Mouse (Mus musculus): ENCODE measurements around the gene Ccl11. TPM values are rescaled to one million over a fixed set of nuclear protein-coding genes. Genes with fewer than 3 reads are reported as not detected.

Gene Ccl11
- polyA plus RNA-seq, 1 experiment from 2014 or later = 85.0 TPM

- Histone ChIP-seq H3K4me2 (ENCODE audit: low read depth, low read length) (no peak overlapping the region), H3K9me3 (ENCODE audit: control insufficient read depth, low read length) (no peaks in the 10 kb centered on the region), H3K27me3 (ENCODE audit: control insufficient read depth, insufficient read depth, low read depth, low read length) (no peaks in the 10 kb centered on the region), H3K36me3 (ENCODE audit: control insufficient read depth, insufficient read depth, low read length) (no peaks in the 10 kb centered on the region), H3K9ac (ENCODE audit: low read length) (no peak overlapping the region), H3K27ac (ENCODE audit: low read length) (no peak overlapping the region), H3K4me3 (ENCODE audit: low read length) (no peak overlapping the region), H3K4me1 (replicated peaks; ENCODE audit: control insufficient read depth, insufficient read depth, low read length) (no peaks in the 10 kb centered on the region)
- 65% methylated on average over 1 of the region's 1 CpGs for WGBS
- no peak for ATAC-seq (ENCODE audit: low read depth)
Measured at GRCm38 (mm10) chr11:82072374-82072773, 14.8 kb downstream of the Ccl11 start.

DNA sequence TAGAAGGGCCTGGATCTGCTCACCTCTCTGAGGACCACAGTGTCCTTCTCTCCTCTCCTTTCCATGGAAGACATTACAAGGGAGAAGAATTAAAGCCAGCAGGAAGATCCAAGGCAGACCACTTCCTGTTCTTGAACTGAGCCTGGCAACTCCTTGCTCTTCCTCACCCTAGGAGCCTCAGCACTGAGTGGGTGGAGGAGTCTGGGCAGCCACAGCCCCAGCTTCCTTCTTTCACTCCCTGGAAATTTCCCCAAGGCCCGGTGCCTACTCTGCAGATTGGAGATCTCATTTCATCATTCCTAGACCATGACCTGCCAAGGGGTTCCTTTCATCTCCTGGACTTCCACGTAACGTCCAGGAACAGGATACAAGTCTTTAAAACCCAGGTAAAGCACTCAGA, 15.4 kb downstream of the Ccl11 start:
- Histone ChIP-seq H3K9ac (ENCODE audit: low read length) (no peak overlapping the region), H3K27ac (ENCODE audit: low read length) (no peak overlapping the region), H3K27me3 (ENCODE audit: control insufficient read depth, insufficient read depth, low read depth, low read length) (no peaks in the 10 kb centered on the region), H3K36me3 (ENCODE audit: control insufficient read depth, insufficient read depth, low read length) (no peaks in the 10 kb centered on the region), H3K4me2 (ENCODE audit: low read depth, low read length) (no peak overlapping the region), H3K4me3 (ENCODE audit: low read length) (no peak overlapping the region), H3K4me1 (replicated peaks; ENCODE audit: control insufficient read depth, insufficient read depth, low read length) (no peaks in the 10 kb centered on the region), H3K9me3 (ENCODE audit: control insufficient read depth, low read length) (no peaks in the 10 kb centered on the region)
- ATAC-seq (ENCODE audit: low read depth) = no peak
- WGBS = 76% methylated on average over 3 of the region's 3 CpGs

- no peaks in the 10 kb centered on the region for H3K4me1 ChIP-seq (replicated peaks; ENCODE audit: control insufficient read depth, insufficient read depth, low read length)
- H3K27me3 ChIP-seq (ENCODE audit: control insufficient read depth, insufficient read depth, low read depth, low read length) = no peaks in the 10 kb centered on the region
- no peaks in the 10 kb centered on the region for H3K9me3 ChIP-seq (ENCODE audit: control insufficient read depth, low read length)
- no peak overlapping the region for H3K27ac ChIP-seq (ENCODE audit: low read length)
- no peaks in the 10 kb centered on the region for H3K36me3 ChIP-seq (ENCODE audit: control insufficient read depth, insufficient read depth, low read length)
- no peak overlapping the region for H3K4me2 ChIP-seq (ENCODE audit: low read depth, low read length)
- WGBS = 66% methylated on average over 3 of the region's 3 CpGs
- no peak for ATAC-seq (ENCODE audit: low read depth)
- no peak overlapping the region for H3K4me3 ChIP-seq (ENCODE audit: low read length)
- no peak overlapping the region for H3K9ac ChIP-seq (ENCODE audit: low read length)
Measured at GRCm38 (mm10) chr11:82073686-82074085, 16.1 kb downstream of the Ccl11 start.

DNA sequence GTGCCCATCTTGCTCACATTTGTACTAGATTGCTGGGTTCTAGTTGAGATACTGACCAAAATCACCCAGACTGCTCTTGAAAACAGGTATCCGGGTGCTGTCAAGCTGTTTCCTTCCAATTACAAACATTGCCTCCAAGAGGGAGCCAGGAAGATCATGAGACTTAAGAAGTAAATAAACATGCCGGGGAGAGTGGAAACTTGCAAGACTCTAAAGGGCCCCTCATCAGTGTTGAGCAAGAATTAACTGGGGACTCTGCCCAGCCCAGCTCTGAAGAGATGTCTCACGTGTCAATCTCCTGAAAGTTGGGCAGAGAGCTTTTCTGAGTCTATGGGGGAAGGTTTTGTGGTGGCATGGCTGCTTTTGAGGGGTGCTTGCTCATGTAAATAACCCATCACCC, 19.4 kb downstream of the Ccl11 start:
- no peak overlapping the region for H3K4me3 ChIP-seq (ENCODE audit: low read length)
- no peaks in the 10 kb centered on the region for H3K36me3 ChIP-seq (ENCODE audit: control insufficient read depth, insufficient read depth, low read length)
- H3K4me2 ChIP-seq (ENCODE audit: low read depth, low read length) = no peak overlapping the region
- no peak for ATAC-seq (ENCODE audit: low read depth)
- H3K9ac ChIP-seq (ENCODE audit: low read length) = no peak overlapping the region
- no peaks in the 10 kb centered on the region for H3K27me3 ChIP-seq (ENCODE audit: control insufficient read depth, insufficient read depth, low read depth, low read length)
- WGBS = 28% methylated on average over 3 of the region's 3 CpGs
- no peaks in the 10 kb centered on the region for H3K4me1 ChIP-seq (replicated peaks; ENCODE audit: control insufficient read depth, insufficient read depth, low read length)
- H3K9me3 ChIP-seq (ENCODE audit: control insufficient read depth, low read length) = 0 out of 2 replicates have a peak, but pooled peaks cover 2% of the 10 kb centered on the region
- H3K27ac ChIP-seq (ENCODE audit: low read length) = no peak overlapping the region

DNA sequence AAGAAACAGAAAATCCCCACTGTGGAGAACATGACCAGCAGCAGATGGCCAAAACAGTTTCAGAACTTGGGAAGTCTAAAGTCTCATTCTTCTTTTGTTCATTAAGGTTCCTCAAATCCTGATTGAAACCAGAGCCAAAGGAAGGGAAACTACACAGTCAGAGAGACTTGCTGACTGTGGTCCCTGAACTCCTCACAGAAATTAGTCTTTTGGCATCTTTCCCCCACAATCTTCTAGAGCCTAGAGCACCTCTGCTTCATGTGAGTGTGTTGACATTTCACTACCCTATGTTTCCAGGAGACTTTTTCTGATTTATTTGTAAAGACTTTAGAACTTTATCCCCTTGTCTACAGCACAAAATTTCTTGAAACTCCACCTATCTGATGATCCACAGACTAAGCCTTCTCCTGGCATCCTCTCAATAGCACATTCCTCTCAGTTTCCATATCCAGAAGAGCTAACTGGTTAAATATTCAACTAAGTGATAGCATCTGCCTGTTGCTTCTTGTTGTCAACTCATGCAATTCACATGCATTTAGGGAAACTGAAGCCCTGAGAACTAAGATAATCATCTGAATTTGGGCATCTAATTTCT, 20.6 kb downstream of the Ccl11 start:
- no peak for ATAC-seq (ENCODE audit: low read depth)

GRCm38 (mm10) chr11:82080865-82081264, 23.2 kb downstream of the Ccl11 start:
- ATAC-seq (ENCODE audit: low read depth) = no peak

More for the DNA sequence above, 20.6 kb downstream of the Ccl11 start:
- no peak overlapping the region for H3K4me3 ChIP-seq (ENCODE audit: low read length)
- no peak overlapping the region for H3K9ac ChIP-seq (ENCODE audit: low read length)
- no peaks in the 10 kb centered on the region for H3K27me3 ChIP-seq (ENCODE audit: control insufficient read depth, insufficient read depth, low read depth, low read length)
- no peak overlapping the region for H3K4me2 ChIP-seq (ENCODE audit: low read depth, low read length)
- H3K27ac ChIP-seq (ENCODE audit: low read length) = no peak overlapping the region
- 0 out of 2 replicates have a peak, but pooled peaks cover 2% of the 10 kb centered on the region for H3K9me3 ChIP-seq (ENCODE audit: control insufficient read depth, low read length)
- H3K4me1 ChIP-seq (replicated peaks; ENCODE audit: control insufficient read depth, insufficient read depth, low read length) = no peaks in the 10 kb centered on the region
- no peaks in the 10 kb centered on the region for H3K36me3 ChIP-seq (ENCODE audit: control insufficient read depth, insufficient read depth, low read length)

GRCm38 (mm10) chr11:82084360-82084759, 26.7 kb downstream of the Ccl11 start:
- Histone ChIP-seq H3K4me1 (replicated peaks; ENCODE audit: control insufficient read depth, insufficient read depth, low read length) (no peaks in the 10 kb centered on the region), H3K9ac (ENCODE audit: low read length) (no peak overlapping the region), H3K4me2 (ENCODE audit: low read depth, low read length) (no peak overlapping the region), H3K36me3 (ENCODE audit: control insufficient read depth, insufficient read depth, low read length) (no peaks in the 10 kb centered on the region), H3K27ac (ENCODE audit: low read length) (no peak overlapping the region), H3K4me3 (ENCODE audit: low read length) (no peak overlapping the region), H3K9me3 (ENCODE audit: control insufficient read depth, low read length) (0 out of 2 replicates have a peak, but pooled peaks cover 2% of the 10 kb centered on the region), H3K27me3 (ENCODE audit: control insufficient read depth, insufficient read depth, low read depth, low read length) (no peaks in the 10 kb centered on the region)
- 88% methylated on average over 3 of the region's 3 CpGs for WGBS
- no peak for ATAC-seq (ENCODE audit: low read depth)

More at GRCm38 (mm10) chr11:82080865-82081264, 23.2 kb downstream of the Ccl11 start:
- Histone ChIP-seq H3K4me1 (replicated peaks; ENCODE audit: control insufficient read depth, insufficient read depth, low read length) (no peaks in the 10 kb centered on the region), H3K36me3 (ENCODE audit: control insufficient read depth, insufficient read depth, low read length) (no peaks in the 10 kb centered on the region), H3K4me2 (ENCODE audit: low read depth, low read length) (no peak overlapping the region), H3K9ac (ENCODE audit: low read length) (no peak overlapping the region), H3K9me3 (ENCODE audit: control insufficient read depth, low read length) (0 out of 2 replicates have a peak, but pooled peaks cover 2% of the 10 kb centered on the region), H3K4me3 (ENCODE audit: low read length) (no peak overlapping the region), H3K27me3 (ENCODE audit: control insufficient read depth, insufficient read depth, low read depth, low read length) (no peaks in the 10 kb centered on the region), H3K27ac (ENCODE audit: low read length) (no peak overlapping the region)
- WGBS = 62% methylated on average over 3 of the region's 3 CpGs

DNA sequence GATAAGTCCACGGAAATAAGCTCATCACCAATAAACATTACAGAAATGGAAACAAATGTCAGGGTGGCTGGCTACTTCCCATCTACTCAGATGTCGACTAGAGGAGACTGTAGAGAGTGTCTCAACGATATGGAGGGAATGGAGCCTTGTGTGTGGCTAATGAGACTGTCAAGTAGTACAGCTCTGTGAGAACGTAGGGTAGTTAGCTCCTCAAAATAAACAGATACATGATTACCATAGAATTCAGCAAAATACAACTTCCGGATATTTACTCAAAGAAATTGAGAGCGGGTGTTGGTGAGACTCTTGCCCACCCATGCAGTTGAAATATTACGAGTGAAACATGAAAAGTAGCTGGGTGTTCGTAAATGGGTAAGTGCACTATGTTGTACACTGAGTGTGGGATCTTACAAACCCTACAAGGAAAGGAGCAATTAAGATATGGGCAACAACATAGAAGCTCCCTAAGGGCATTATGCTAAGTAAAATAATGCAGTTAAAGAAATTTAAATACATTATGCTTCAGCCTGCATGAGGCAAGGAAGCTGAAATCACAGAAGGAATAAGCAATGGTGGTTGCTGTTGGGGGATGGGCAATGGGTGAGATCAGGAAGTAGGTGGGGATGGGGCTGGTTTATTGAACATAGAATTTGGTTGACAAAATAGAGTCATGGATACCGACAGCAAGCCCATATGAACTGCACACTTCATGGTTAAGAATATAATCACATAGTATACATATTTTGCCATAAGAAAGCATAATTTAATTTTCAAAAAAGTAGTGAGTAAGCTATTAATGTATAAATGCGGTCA, 42.1 kb downstream of the Ccl11 start:
- H3K27ac ChIP-seq (ENCODE audit: low read length) = peak overlapping the region; percentile 79
- H3K4me2 ChIP-seq (ENCODE audit: low read depth, low read length) = no peak overlapping the region
- H3K9me3 ChIP-seq (ENCODE audit: control insufficient read depth, low read length) = no peaks in the 10 kb centered on the region
- peak; percentile 96 for ATAC-seq (ENCODE audit: low read depth)
- peaks cover 6% of the 10 kb centered on the region; the same call in 1 of the 2 replicates for H3K4me1 ChIP-seq (replicated peaks; ENCODE audit: control insufficient read depth, insufficient read depth, low read length)
- WGBS = 44% methylated on average over 10 of the region's 10 CpGs
- H3K36me3 ChIP-seq (ENCODE audit: control insufficient read depth, insufficient read depth, low read length) = no peaks in the 10 kb centered on the region
- no peak overlapping the region for H3K4me3 ChIP-seq (ENCODE audit: low read length)
- H3K27me3 ChIP-seq (ENCODE audit: control insufficient read depth, insufficient read depth, low read depth, low read length) = no peaks in the 10 kb centered on the region
- H3K9ac ChIP-seq (ENCODE audit: low read length) = no peak overlapping the region

DNA sequence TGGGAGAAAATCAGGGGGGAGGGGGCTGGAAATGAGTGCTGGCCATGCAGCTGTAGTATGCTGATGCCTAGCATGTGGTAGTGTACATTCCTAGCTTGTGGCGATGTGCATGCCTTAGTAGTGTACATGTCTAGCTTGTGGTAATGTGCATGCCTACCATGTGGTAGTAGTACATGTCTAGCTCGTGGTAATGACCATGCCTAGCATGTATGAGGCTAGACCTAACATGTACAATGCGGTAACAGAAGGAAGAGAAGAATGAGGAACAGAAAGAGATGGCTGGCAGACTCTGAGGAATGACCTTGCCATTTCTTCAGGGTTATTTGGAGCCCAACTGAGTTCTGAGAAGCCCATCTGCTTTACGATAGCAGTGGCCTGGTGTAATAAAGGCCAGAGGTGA, 43.5 kb downstream of the Ccl11 start:
- no peak overlapping the region; the same call in 1 of the 2 replicates for H3K27ac ChIP-seq (ENCODE audit: low read length)
- no peaks in the 10 kb centered on the region for H3K36me3 ChIP-seq (ENCODE audit: control insufficient read depth, insufficient read depth, low read length)
- 86% methylated on average over 4 of the region's 4 CpGs for WGBS
- no peak for ATAC-seq (ENCODE audit: low read depth)
- no peaks in the 10 kb centered on the region for H3K9me3 ChIP-seq (ENCODE audit: control insufficient read depth, low read length)
- H3K4me3 ChIP-seq (ENCODE audit: low read length) = no peak overlapping the region
- H3K9ac ChIP-seq (ENCODE audit: low read length) = no peak overlapping the region
- no peak overlapping the region for H3K4me2 ChIP-seq (ENCODE audit: low read depth, low read length)
- H3K27me3 ChIP-seq (ENCODE audit: control insufficient read depth, insufficient read depth, low read depth, low read length) = no peaks in the 10 kb centered on the region
- H3K4me1 ChIP-seq (replicated peaks; ENCODE audit: control insufficient read depth, insufficient read depth, low read length) = peaks cover 6% of the 10 kb centered on the region; the same call in 1 of the 2 replicates
